Mouse (Mus musculus) frontal cortex, adult (tissue): ENCODE results near the gene Krtap20-2.
"Not testable (repeated sequence)": the region's sequence is repeated elsewhere in the genome, so short reads cannot be mapped to it uniquely, and the experiment has no call there.

ENCODE experiments used
- ATAC-seq: cut with Nextera tagmentation; 2 replicates; pipeline ENCODE4 v1.9.2; 2017; ENCODE audit warnings: mild to moderate bottlenecking, moderate library complexity, mixed read lengths; ENCODE audit not compliant: low TSS enrichment

The Krtap20-2 gene

DNA sequence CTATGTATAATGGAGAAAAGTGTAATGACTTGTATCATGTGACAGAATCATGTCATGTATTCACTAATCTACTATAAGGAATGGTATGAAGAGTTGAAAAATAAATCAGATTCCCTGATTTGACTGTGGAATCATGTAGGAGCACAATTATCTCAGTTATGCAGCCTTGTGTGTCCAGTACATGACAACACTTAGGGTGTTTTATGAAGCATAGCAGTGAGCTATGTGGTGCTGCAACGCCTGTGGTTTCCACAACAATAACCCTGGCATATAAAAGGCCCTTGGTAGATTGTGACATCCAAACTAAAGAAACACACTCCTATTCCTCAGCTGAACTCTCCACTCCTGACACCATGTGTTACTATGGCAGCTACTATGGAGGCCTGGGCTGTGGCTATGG lies at the start of gene Krtap20-2:
Gene Krtap20-2, plus strand, starts transcription at position 301 of the 400 bp plus-strand sequence.
- ATAC-seq = no peak

DNA sequence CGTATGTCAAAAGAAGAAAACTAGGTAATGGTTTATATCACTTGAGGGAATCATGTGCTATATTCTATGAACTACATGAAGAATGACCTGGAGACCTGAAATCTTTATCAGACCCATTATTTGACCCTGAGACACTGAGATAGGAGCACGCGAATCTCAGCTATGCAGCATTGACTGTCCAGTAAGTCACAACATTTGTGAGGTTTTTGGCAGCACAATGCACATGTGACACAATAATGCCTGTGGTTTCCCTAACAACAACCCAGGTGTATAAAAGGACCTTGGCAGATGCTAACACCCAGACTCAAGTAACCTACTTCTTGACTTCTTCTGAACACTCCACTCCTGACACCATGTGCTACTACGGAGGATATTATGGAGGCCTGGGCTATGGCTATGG lies 48.0 kb upstream of the Krtap20-2 start, which contains the start of gene Gm9789:
Gene Gm9789, plus strand, starts transcription at position 301 of the 400 bp plus-strand sequence.
- no peak for ATAC-seq

DNA sequence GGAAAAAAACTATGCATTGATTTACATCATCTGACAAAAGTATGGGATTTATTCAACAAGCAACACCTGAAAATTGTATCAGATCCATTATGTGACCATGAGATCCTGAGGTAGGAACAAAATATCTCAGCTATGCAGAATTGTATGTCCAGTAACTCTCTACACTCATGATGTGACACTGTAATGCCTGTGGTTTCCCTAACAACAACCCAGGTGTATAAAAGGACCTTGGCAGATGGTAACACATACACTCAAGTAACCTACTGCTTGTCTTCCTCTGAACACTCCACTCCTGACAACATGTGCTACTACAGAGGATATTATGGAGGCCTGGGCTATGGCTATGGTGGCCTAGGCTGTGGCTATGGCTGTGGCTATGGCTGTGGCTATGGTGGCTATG lies 36.5 kb upstream of the Krtap20-2 start, which contains the start of gene Gm7735:
Gene Gm7735, plus strand, starts transcription at position 301 of the 400 bp plus-strand sequence.
- not testable (repeated sequence) for ATAC-seq

GRCm38 (mm10) chr16:89174435-89174834 lies 31.2 kb upstream of the Krtap20-2 start, which contains the start of gene 1110057P08Rik:
Gene 1110057P08Rik, plus strand, starts transcription at chr16:89174735.
- no peak for ATAC-seq

DNA sequence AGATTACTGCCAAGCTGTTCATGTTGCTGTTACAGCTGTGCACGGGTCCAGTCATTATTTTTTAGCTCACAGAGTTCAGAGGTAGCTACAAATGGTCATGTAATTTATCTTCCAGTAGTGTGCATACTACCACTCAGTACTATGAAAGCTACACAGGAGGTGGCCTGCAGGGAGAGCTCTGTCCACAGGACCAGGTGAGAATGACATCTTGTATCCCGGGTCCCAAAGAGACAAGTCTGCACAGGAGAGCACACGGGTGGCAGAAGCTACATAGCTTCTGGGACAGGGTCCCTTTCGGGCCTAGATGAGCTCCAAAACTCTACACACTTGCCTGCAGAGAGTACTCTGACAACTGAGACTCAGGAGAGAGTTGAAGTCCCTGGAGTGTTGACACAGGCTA lies 17.0 kb upstream of the Krtap20-2 start:
- ATAC-seq = no peak
